Mouse (Mus musculus) heart, embryonic 14.5 days (tissue): ENCODE data around the gene Gm21958. TPM values are rescaled to one million over a fixed set of nuclear protein-coding genes. Genes with fewer than 3 reads are reported as not detected.

Source experiments
- ATAC-seq: fragments of 200-750 bp; cut with Nextera tagmentation; 2 replicates; pipeline ENCODE4 v1.8.0; 2017; ENCODE audit warnings: low read depth, moderate TSS enrichment; ENCODE audit not compliant: insufficient number of reproducible peaks, insufficient read depth, low FRiP score
- H3K27ac ChIP-seq, 2 experiments: fragments of 200-500 bp in 1 of 2; fragments of 300-500 bp in 1 of 2; sonication (generic) in 1 of 2; replicated peaks in 1 of 2; 2 replicates each; pipeline ENCODE4 v1.5.1; 2012 to 2014; ENCODE audit warnings: low read depth in 2 of 2, low read length in 2 of 2, control low read depth in 1 of 2, mild to moderate bottlenecking in 1 of 2, mixed read lengths in 1 of 2; ENCODE audit not compliant: control insufficient read depth in 1 of 2, insufficient read depth in 1 of 2
- H3K27me3 ChIP-seq: fragments of 300-500 bp; sonication (generic); 2 replicates; pipeline ENCODE4 v1.6.1; 2014; ENCODE audit warnings: mild to moderate bottlenecking, low read length, control low read depth; ENCODE audit not compliant: control insufficient read depth, insufficient read depth
- H3K36me3 ChIP-seq: fragments of 300-500 bp; sonication (generic); 2 replicates; pipeline ENCODE4 v1.6.1; 2014; ENCODE audit warnings: mild to moderate bottlenecking, control low read depth, low read length, mixed read lengths; ENCODE audit not compliant: control insufficient read depth, insufficient read depth
- H3K4me1 ChIP-seq, 2 experiments: fragments of 200-500 bp in 1 of 2; fragments of 300-500 bp in 1 of 2; sonication (generic) in 1 of 2; 2 replicates each; pipeline ENCODE4 v1.6.1; 2012 to 2014; ENCODE audit warnings: low read length in 2 of 2, control low read depth in 1 of 2, mixed read lengths in 1 of 2; ENCODE audit not compliant: control insufficient read depth in 2 of 2, insufficient read depth in 2 of 2
- H3K4me2 ChIP-seq: fragments of 300-500 bp; sonication (generic); 2 replicates; pipeline ENCODE4 v1.6.1; 2014; ENCODE audit warnings: mild to moderate bottlenecking, low read length
- H3K4me3 ChIP-seq, 2 experiments: fragments of 200-500 bp in 1 of 2; fragments of 300-500 bp in 1 of 2; sonication (generic) in 1 of 2; 2 replicates each; pipeline ENCODE4 v1.5.1; 2012 to 2014; ENCODE audit warnings: low read length in 2 of 2, mild to moderate bottlenecking in 2 of 2, control low read depth in 1 of 2, low read depth in 1 of 2, moderate library complexity in 1 of 2; ENCODE audit not compliant: control insufficient read depth in 1 of 2, insufficient read depth in 1 of 2
- H3K9ac ChIP-seq: fragments of 300-500 bp; sonication (generic); 2 replicates; pipeline ENCODE4 v1.6.1; 2014; ENCODE audit warnings: mild to moderate bottlenecking, low read length
- H3K9me3 ChIP-seq: fragments of 300-500 bp; sonication (generic); 2 replicates; pipeline ENCODE4 v1.6.1; 2016; ENCODE audit warnings: low read length, control low read depth; ENCODE audit not compliant: control insufficient read depth
- WGBS: fragments of 180-500 bp; shearing (Covaris S2); extraction: QIAGEN DNeasy Blood & Tissue Kit; methylation state at CpG from one replicate; pipeline ENCODE4 v1.1.7; 2014; 5-methylcytosine and 5-hydroxymethylcytosine counted together
- polyA plus RNA-seq: library from polyadenylated mRNA; unstranded; fragments of >200 nt; fragmentation: Nextera tagmentation; extraction: Ambion mirVana; gene quantifications from 2 replicates; pipeline ENCODE4 v1.2.1, GENCODE M21; 2014

The Gm21958 gene
- polyA plus RNA-seq, 1 experiment from 2014 or later: 1.1 TPM

DNA sequence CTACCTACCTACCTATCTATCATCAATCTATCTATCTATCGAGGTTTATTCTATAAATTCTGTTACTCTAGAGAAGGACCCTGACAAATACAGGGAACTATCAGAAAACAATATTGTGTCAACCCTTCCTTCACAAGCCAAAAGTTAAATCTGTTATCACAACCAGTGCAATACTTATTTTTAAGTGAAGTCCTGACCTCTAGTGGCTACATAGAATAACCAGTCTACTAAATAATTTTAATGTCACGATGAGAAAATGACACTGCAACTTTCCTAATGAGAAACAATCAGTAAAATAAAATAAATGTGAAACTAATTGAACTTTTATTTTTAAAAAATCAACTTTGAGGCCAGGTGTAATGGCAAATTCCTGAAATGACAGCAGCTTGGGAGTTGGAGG, 25.1 kb downstream of the Gm21958 start:
- ATAC-seq: no peak
- Histone ChIP-seq H3K36me3 (no peaks in the 10 kb centered on the region), H3K27ac (no peak overlapping the region), H3K4me1 (no peaks in the 10 kb centered on the region; a peak in 1 of 4 replicates), H3K4me3 (no peak overlapping the region), H3K9me3 (no peaks in the 10 kb centered on the region), H3K4me2 (no peak overlapping the region), H3K27me3 (no peaks in the 10 kb centered on the region), H3K9ac (no peak overlapping the region)
- WGBS: 32% methylated on average over 2 of the region's 2 CpGs

GRCm38 (mm10) chr3:54687245-54687644, 26.9 kb downstream of the Gm21958 start:
- no peak overlapping the region for H3K27ac ChIP-seq
- no peaks in the 10 kb centered on the region for H3K27me3 ChIP-seq
- no peak overlapping the region for H3K4me2 ChIP-seq
- H3K9me3 ChIP-seq: no peaks in the 10 kb centered on the region
- no peak overlapping the region for H3K9ac ChIP-seq
- H3K4me1 ChIP-seq: no peaks in the 10 kb centered on the region; a peak in 1 of 4 replicates
- 75% methylated on average over 2 of the region's 2 CpGs for WGBS
- no peak overlapping the region for H3K4me3 ChIP-seq
- no peaks in the 10 kb centered on the region for H3K36me3 ChIP-seq
- no peak for ATAC-seq

GRCm38 (mm10) chr3:54685202-54685601, 29.0 kb downstream of the Gm21958 start:
- no peaks in the 10 kb centered on the region for H3K27me3 ChIP-seq
- H3K4me2 ChIP-seq: no peak overlapping the region
- WGBS: 89% methylated on average over 3 of the region's 3 CpGs

GRCm38 (mm10) chr3:54681310-54682204, 32.6 kb downstream of the Gm21958 start:
- H3K36me3 ChIP-seq: no peaks in the 10 kb centered on the region
- H3K4me3 ChIP-seq: no peak overlapping the region
- H3K27ac ChIP-seq: no peak overlapping the region
- H3K9me3 ChIP-seq: no peaks in the 10 kb centered on the region
- H3K27me3 ChIP-seq: no peaks in the 10 kb centered on the region
- no peak for ATAC-seq
- 70% methylated on average over 6 of the region's 6 CpGs for WGBS
- H3K4me1 ChIP-seq: no peaks in the 10 kb centered on the region
- no peak overlapping the region for H3K4me2 ChIP-seq
- no peak overlapping the region for H3K9ac ChIP-seq

More at GRCm38 (mm10) chr3:54685202-54685601, 29.0 kb downstream of the Gm21958 start:
- Histone ChIP-seq H3K9me3 (no peaks in the 10 kb centered on the region), H3K9ac (no peak overlapping the region), H3K4me3 (no peak overlapping the region), H3K4me1 (no peaks in the 10 kb centered on the region), H3K27ac (no peak overlapping the region), H3K36me3 (no peaks in the 10 kb centered on the region)
- ATAC-seq: no peak

DNA sequence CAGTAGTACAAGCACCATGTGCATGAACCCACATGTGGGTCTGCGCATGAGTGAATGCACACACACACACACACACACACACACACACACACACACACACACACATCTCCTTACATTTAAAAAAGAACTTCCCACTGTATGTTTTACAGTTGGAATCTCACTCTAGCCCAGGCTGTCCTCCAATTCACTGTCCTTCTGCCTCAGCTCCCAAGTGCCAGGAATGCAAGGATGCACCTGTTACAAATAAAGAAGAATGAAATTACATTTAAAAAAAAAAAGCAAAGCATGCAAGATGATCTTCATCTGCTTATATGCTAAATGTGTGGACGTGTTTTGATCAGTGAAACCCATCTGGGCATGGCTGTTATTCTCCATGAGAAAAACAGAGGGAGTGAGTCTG, 37.3 kb downstream of the Gm21958 start:
- no peaks in the 10 kb centered on the region for H3K36me3 ChIP-seq
- H3K4me1 ChIP-seq: no peaks in the 10 kb centered on the region
- no peak overlapping the region for H3K4me2 ChIP-seq
- 70% methylated on average over 2 of the region's 2 CpGs for WGBS
- ATAC-seq: no peak
- H3K27me3 ChIP-seq: no peaks in the 10 kb centered on the region
- H3K9me3 ChIP-seq: no peaks in the 10 kb centered on the region
- no peak overlapping the region for H3K9ac ChIP-seq
- H3K27ac ChIP-seq: no peak overlapping the region
- H3K4me3 ChIP-seq: no peak overlapping the region

DNA sequence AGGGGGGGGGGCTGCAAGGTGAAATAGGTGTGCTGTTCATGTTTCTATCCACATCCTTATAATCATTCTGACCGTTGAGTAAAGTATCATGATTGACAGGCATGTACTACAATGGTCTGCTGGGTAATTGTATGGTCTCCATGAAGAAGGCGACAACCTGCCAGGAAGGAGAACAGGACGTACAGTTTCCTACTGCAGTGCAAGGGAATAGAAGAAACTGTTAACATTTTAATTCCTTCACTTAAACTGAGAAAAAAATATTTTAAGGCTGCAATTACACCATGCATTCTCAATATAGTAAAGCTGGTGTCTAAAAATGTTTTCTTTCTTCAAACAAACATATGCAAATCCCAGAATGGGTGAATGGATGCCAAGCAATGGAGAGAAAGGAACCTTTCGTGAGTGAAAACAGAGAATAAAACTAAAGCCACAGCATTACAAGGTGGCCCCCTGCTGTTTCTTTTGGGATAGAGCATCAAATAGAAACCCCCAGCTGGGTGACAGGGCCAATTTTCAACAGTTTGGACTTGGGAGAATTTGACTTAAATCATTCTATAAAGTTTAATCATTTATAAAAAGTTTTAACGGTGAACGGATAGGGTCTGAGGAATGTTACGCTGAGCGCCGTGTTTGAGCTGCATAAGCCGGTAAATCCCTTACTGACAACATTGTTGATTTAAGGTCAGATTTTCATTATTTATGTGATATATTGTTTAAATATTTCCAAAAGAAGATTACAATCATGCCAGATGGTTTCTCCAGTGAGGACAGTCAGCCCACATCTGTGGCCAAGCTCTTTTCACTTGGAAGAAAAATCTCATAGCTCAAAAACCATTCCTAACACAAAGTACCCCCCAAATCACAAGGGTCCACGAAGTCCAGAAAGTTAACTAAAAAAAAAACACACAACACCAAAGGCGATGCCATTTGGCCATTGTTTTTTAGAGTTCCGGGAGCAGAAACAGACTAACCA, 41.3 kb downstream of the Gm21958 start:
- H3K9ac ChIP-seq: no peak overlapping the region
- H3K27me3 ChIP-seq: no peaks in the 10 kb centered on the region
- H3K4me2 ChIP-seq: no peak overlapping the region
- no peaks in the 10 kb centered on the region for H3K4me1 ChIP-seq
- 69% methylated on average over 13 of the region's 13 CpGs for WGBS
- H3K27ac ChIP-seq: no peak overlapping the region
- no peak for ATAC-seq
- no peak overlapping the region for H3K4me3 ChIP-seq
- H3K9me3 ChIP-seq: no peaks in the 10 kb centered on the region
- H3K36me3 ChIP-seq: no peaks in the 10 kb centered on the region

DNA sequence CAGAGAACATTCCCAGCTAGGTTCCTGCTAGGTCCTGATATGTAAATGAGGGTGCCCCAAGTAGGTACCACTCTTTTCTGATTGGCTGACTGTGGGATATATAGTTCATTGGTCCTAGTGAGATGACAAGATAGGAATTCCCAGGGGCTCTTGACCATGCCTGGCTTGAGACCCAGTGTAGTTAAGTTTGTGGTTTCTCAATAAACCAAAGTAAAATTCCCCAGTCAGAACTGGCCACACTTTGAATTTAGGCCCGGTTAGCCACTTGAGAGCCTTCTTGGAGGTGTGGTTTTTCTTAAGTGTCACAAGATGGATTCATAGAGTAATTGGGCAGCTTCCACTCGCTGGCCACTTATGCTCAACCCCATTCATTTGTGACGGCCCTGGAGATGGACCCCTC, 42.0 kb downstream of the Gm21958 start:
- H3K36me3 ChIP-seq: no peaks in the 10 kb centered on the region
- H3K4me3 ChIP-seq: no peak overlapping the region
- 71% methylated on average over 3 of the region's 3 CpGs for WGBS
- no peak overlapping the region for H3K4me2 ChIP-seq
- no peak for ATAC-seq
- no peaks in the 10 kb centered on the region for H3K9me3 ChIP-seq
- no peaks in the 10 kb centered on the region for H3K4me1 ChIP-seq
- H3K27ac ChIP-seq: no peak overlapping the region
- H3K27me3 ChIP-seq: no peaks in the 10 kb centered on the region
- H3K9ac ChIP-seq: no peak overlapping the region
